ENCODE assay signal across 8 mouse cellular contexts in genomic region chr19:5819549-5819948, GRCm38 (mm10). TPM values are rescaled to one million over a fixed set of nuclear protein-coding genes. Genes with fewer than 3 reads are reported as not detected.
DNase-seq lines count a peak whose midpoint lies in the region; ATAC-seq and TF ChIP-seq lines count a peak whose summit lies in the region.

No protein-coding gene starts in this region.

- TF ChIP-seq CTCF in bone marrow, adult 2 months (IDR thresholded peaks at IDR 0.05; ENCODE audit: control insufficient read depth, insufficient read depth, low read length) = peak; percentile 49
- peak; percentile 58 for TF ChIP-seq CTCF in liver, postnatal 0 days (IDR thresholded peaks at IDR 0.05; ENCODE audit: low read depth)

- peak; percentile 60 for DNase-seq in gastrocnemius, postnatal 14 days
- no peak for DNase-seq in gastrocnemius, postnatal 10 days
- DNase-seq in heart, postnatal 4 days = peak; percentile 83
- peak; percentile 63 for DNase-seq in liver, postnatal 0 days
- DNase-seq in left cerebral cortex, adult 11 months (ENCODE audit: low spot score) = no peak
- DNase-seq in right cerebral cortex, adult 2 months (ENCODE audit: low spot score in 2 of 2) = no peak

- TF ChIP-seq POLR2A in bone marrow, adult 2 months (IDR thresholded peaks at IDR 0.05; ENCODE audit: borderline replicate concordance, control insufficient read depth, low read depth, low read length) = no peak

- no peaks in the 10 kb centered on the region for H3K9me3 ChIP-seq in liver, postnatal 0 days (ENCODE audit: low read length)

- no peak overlapping the region for H3K4me2 ChIP-seq in liver, postnatal 0 days (ENCODE audit: low read depth, low read length)

- peaks cover 10% of the 10 kb centered on the region for H3K4me1 ChIP-seq in bone marrow, adult 2 months (ENCODE audit: control insufficient read depth, insufficient read depth, low read length)
- H3K4me1 ChIP-seq in liver, postnatal 0 days (ENCODE audit: insufficient read depth) = peaks cover 50% of the 10 kb centered on the region

- H3K9ac ChIP-seq in liver, postnatal 0 days (replicated peaks) = no peak overlapping the region

- H3K27ac ChIP-seq in bone marrow, adult 2 months (ENCODE audit: control insufficient read depth, insufficient read depth, low read depth, low read length, poor library complexity) = no peak overlapping the region
- peak overlapping the region; percentile 30 for H3K27ac ChIP-seq in liver, postnatal 0 days (ENCODE audit: low read depth)

- H3K27me3 ChIP-seq in liver, postnatal 0 days (ENCODE audit: insufficient read depth, low read length) = no peaks in the 10 kb centered on the region

- no peak for ATAC-seq in liver, postnatal 0 days
- no peak for ATAC-seq in frontal cortex, adult (ENCODE audit: low TSS enrichment)

- intact Hi-C loops in gastrocnemius, postnatal 14 days (cut with DNase I; ENCODE audit: low total_unique reads) = no loop called here

- WGBS in bone marrow, adult 2 months = 32% methylated on average over 12 of the region's 12 CpGs
- 45% methylated on average over 12 of the region's 12 CpGs for WGBS in liver, postnatal 0 days (ENCODE audit: insufficient replicate concordance)

- no peak for TF ChIP-seq EP300 in liver, postnatal 0 days (IDR thresholded peaks at IDR 0.05; ENCODE audit: low read depth)

- H3K4me3 ChIP-seq in bone marrow, adult 2 months (replicated peaks; ENCODE audit: control insufficient read depth, low read depth, low read length) = no peak overlapping the region
- H3K4me3 ChIP-seq in liver, postnatal 0 days (ENCODE audit: low read depth, low read length) = no peak overlapping the region

- no peaks in the 10 kb centered on the region; the same call in 1 of the 2 replicates for H3K36me3 ChIP-seq in liver, postnatal 0 days (replicated peaks; ENCODE audit: insufficient read depth, low read length)

RNA-seq across cellular contexts. Expression of gene Scyl1, which starts 48.3 kb away (rescaled TPM):
- 10 to 100 TPM; 56.8 to 64.9 TPM for total RNA-seq in gastrocnemius, postnatal 14 days (2021)
- 10 to 100 TPM; 56.0 to 59.6 TPM for total RNA-seq in gastrocnemius, postnatal 10 days (2021)
- 26.8 and 38.8 TPM in 2 replicates for polyA plus RNA-seq in bone marrow, adult 2 months (2011; ENCODE audit: insufficient read depth, insufficient read length, low replicate concordance, missing spikeins)
- 10 to 100 TPM; 60.6 to 69.0 TPM for total RNA-seq in heart, postnatal 4 days (2021)
- polyA plus RNA-seq in liver, postnatal 0 days (2015; fragmentation: Nextera tagmentation; extraction: Ambion mirVana) = 16.9 and 17.0 TPM in 2 replicates

RNA-seq across cellular contexts. Expression of gene Frmd8, which starts 55.5 kb away (rescaled TPM):
- total RNA-seq in gastrocnemius, postnatal 14 days (2021) = 1 to 10 TPM; 7.1 to 7.7 TPM
- total RNA-seq in gastrocnemius, postnatal 10 days (2021) = 10 to 100 TPM in 1 of 2 experiments, 1 to 10 TPM in 1; 7.4 to 10.3 TPM
- 14.3 and 18.1 TPM in 2 replicates for polyA plus RNA-seq in bone marrow, adult 2 months (2011; ENCODE audit: insufficient read depth, insufficient read length, low replicate concordance, missing spikeins)
- 10 to 100 TPM; 18.6 to 20.9 TPM for total RNA-seq in heart, postnatal 4 days (2021)
- 8.5 and 9.0 TPM in 2 replicates for polyA plus RNA-seq in liver, postnatal 0 days (2015; fragmentation: Nextera tagmentation; extraction: Ambion mirVana)

RNA-seq across cellular contexts. Expression of gene Slc25a45, which starts 58.1 kb away (rescaled TPM):
- total RNA-seq in gastrocnemius, postnatal 14 days (2021) = 1 to 10 TPM; 2.1 to 2.3 TPM
- total RNA-seq in gastrocnemius, postnatal 10 days (2021) = 1 to 10 TPM; 2.6 to 3.5 TPM
- 11.6 and 24.6 TPM in 2 replicates for polyA plus RNA-seq in bone marrow, adult 2 months (2011; ENCODE audit: insufficient read depth, insufficient read length, low replicate concordance, missing spikeins)
- total RNA-seq in heart, postnatal 4 days (2021) = 1 to 10 TPM; 5.4 to 6.2 TPM
- 8.4 and 9.1 TPM in 2 replicates for polyA plus RNA-seq in liver, postnatal 0 days (2015; fragmentation: Nextera tagmentation; extraction: Ambion mirVana)

Comparison
In these comparisons a context has a peak if more than half of its experiments do, and no peak if none do; other contexts are left out.
1. DNase-seq: peak in gastrocnemius, postnatal 14 days (single experiment), heart, postnatal 4 days (single experiment) and liver, postnatal 0 days (single experiment); none in gastrocnemius, postnatal 10 days (single experiment), left cerebral cortex, adult 11 months (single experiment) and right cerebral cortex, adult 2 months (0 of 2).